Mouse (Mus musculus) small intestine, adult 2 months (tissue): ENCODE measurements around the gene Tmem260.
A peak's percentile ranks its signal among the peaks of the same experiment; 100 is the strongest.

Source experiments
- CTCF ChIP-seq: fragments of 200-500 bp; IDR thresholded peaks from 2 replicates; pipeline ENCODE4 v1.5.1; 2012; ENCODE audit warnings: low read depth, mild to moderate bottlenecking, control low read depth, inconsistent platforms, low read length, moderate library complexity, mixed read lengths; ENCODE audit not compliant: insufficient replicate concordance, insufficient read length; ENCODE audit errors: extremely low read depth
- POLR2A ChIP-seq: fragments of 200-500 bp; IDR thresholded peaks from 2 replicates; pipeline ENCODE4 v1.6.1; 2012; ENCODE audit warnings: low read depth, mild to moderate bottlenecking, control low read depth, inconsistent platforms, low read length, moderate library complexity

DNA sequence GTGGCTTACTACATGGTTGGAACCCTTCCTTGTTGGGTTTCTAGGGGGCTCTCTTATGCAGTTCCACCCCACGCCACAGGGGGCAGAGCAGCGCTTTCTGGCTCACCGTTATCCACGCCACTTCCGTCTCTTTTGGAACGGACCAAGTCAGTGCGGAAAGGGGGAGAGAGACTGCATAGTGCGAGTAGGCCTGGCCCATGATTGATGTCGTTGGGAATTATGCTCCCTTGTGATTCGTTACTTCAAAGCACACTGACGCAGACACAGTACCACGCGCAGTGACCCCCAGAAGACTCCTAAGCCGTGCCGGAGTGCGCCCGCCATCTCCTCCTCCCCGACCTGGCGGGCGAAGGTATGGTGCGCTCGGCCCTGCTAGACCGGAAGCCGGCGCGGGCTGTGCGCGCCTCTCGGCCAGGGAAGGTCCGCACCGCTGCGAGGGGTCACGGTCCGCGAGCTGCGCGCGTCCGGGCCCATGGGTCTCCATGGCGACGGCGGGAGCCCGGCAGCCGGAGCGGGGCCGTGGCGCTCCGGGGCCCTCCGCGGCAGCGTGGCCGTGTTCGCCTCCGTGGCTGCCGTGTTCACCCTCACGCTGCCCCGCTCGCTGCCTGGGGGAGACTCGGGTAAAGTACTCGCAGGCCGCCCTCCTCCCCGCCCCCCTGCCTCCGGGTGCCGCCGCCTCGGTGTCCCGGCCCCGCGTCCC is at the start of gene Tmem260:
- TF ChIP-seq CTCF (peak; percentile 97), POLR2A (peak; percentile 62)
